8 mouse cellular contexts compared by ENCODE assay signal in the genomic region with DNA sequence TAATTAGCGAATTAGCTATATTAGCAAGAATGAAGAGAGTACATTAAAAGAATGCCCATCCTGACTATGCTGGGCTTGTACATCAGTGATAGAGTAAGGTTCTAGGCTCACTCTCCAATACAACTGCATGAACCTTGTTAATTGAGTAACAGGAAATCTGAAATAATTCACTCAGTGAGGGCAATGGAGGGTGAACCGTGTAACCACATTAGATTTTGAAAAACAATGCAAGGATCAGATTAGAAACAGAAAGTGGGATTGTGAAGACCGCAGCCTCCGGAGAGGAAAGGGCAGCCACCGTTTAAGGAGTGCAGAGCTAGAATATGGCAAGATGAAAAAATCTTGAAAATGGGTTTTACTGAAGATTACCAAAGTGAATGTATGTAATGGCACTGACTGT. TPM values are rescaled to one million over a fixed set of nuclear protein-coding genes. Genes with fewer than 3 reads are reported as not detected.
DNase-seq lines count a peak whose midpoint lies in the region; ATAC-seq and TF ChIP-seq lines count a peak whose summit lies in the region.

No protein-coding gene starts in this region.

- 54% methylated on average over 5 of the region's 5 CpGs for WGBS in heart, embryonic 16.5 days
- WGBS in limb, embryonic 11.5 days, result 82% methylated on average over 5 of the region's 5 CpGs

- no peaks in the 10 kb centered on the region for H3K27me3 ChIP-seq in heart, embryonic 16.5 days (ENCODE audit: control insufficient read depth, insufficient read depth, low read length)
- H3K27me3 ChIP-seq in limb, embryonic 11.5 days (ENCODE audit: control insufficient read depth, insufficient read depth, low read length), result no peaks in the 10 kb centered on the region

- DNase-seq in heart, adult 8-10 months (ENCODE audit: low spot score), result no peak
- peak; percentile 37 for DNase-seq in 416B (ENCODE audit: low read depth)
- DNase-seq in limb, embryonic 11.5 days (ENCODE audit: low spot score), result no peak
- DNase-seq in cerebellum, adult 11-12 months, result no peak
- no peak for DNase-seq in adrenal gland, postnatal 4 days (ENCODE audit: low spot score in 2 of 2)
- DNase-seq in adrenal gland, postnatal 25 days, result no peak

- peaks cover 17% of the 10 kb centered on the region for H3K4me1 ChIP-seq in heart, embryonic 16.5 days (ENCODE audit: control insufficient read depth, insufficient read depth, low read length)
- peaks cover 10% of the 10 kb centered on the region for H3K4me1 ChIP-seq in bone marrow macrophage, adult 2 months (ENCODE audit: control insufficient read depth, insufficient read depth, low read length)
- 0 out of 2 replicates have a peak, but pooled peaks cover 7% of the 10 kb centered on the region for H3K4me1 ChIP-seq in limb, embryonic 11.5 days (ENCODE audit: control insufficient read depth, insufficient read depth, low read length)

- TF ChIP-seq POLR2A in bone marrow macrophage, adult 2 months (IDR thresholded peaks at IDR 0.05; ENCODE audit: borderline replicate concordance, low read depth, low read length), result no peak

- H3K9ac ChIP-seq in heart, embryonic 16.5 days (ENCODE audit: low read length), result peak overlapping the region; percentile 41; the same call in 1 of the 2 replicates
- H3K9ac ChIP-seq in limb, embryonic 11.5 days (ENCODE audit: low read length), result no peak overlapping the region

- no peak for TF ChIP-seq CTCF in bone marrow macrophage, adult 2 months (IDR thresholded peaks at IDR 0.05; ENCODE audit: low read depth, low read length)

- peak overlapping the region; percentile 29 for H3K4me3 ChIP-seq in heart, embryonic 16.5 days (ENCODE audit: low read length)
- H3K4me3 ChIP-seq in bone marrow macrophage, adult 2 months (ENCODE audit: insufficient read depth, low read length), result peak overlapping the region; percentile 36
- H3K4me3 ChIP-seq in limb, embryonic 11.5 days (ENCODE audit: low read depth, low read length), result no peak overlapping the region

- H3K9me3 ChIP-seq in heart, embryonic 16.5 days (replicated peaks; ENCODE audit: control insufficient read depth, low read length), result no peaks in the 10 kb centered on the region
- no peaks in the 10 kb centered on the region for H3K9me3 ChIP-seq in limb, embryonic 11.5 days (ENCODE audit: control insufficient read depth, low read length)

- peak overlapping the region; percentile 56 for H3K4me2 ChIP-seq in heart, embryonic 16.5 days (ENCODE audit: low read depth, low read length)
- peak overlapping the region; percentile 27; the same call in 1 of the 2 replicates for H3K4me2 ChIP-seq in limb, embryonic 11.5 days (ENCODE audit: low read depth, severe bottlenecking)

- ATAC-seq in heart, embryonic 16.5 days (replicated peaks; ENCODE audit: extremely low read depth, insufficient read depth, low FRiP score), result no peak
- no peak for ATAC-seq in limb, embryonic 11.5 days (ENCODE audit: insufficient number of reproducible peaks, low FRiP score, low TSS enrichment, low read depth)

- peaks cover 7% of the 10 kb centered on the region for H3K36me3 ChIP-seq in heart, embryonic 16.5 days (ENCODE audit: control insufficient read depth, insufficient read depth)
- peaks cover 16% of the 10 kb centered on the region; the same call in 1 of the 2 replicates for H3K36me3 ChIP-seq in limb, embryonic 11.5 days (ENCODE audit: control insufficient read depth, insufficient read depth, low read length)

- peak overlapping the region; percentile 48 for H3K27ac ChIP-seq in heart, embryonic 16.5 days (ENCODE audit: low read length)
- no peak overlapping the region for H3K27ac ChIP-seq in bone marrow macrophage, adult 2 months (ENCODE audit: insufficient read depth, low read depth, low read length)
- H3K27ac ChIP-seq in limb, embryonic 11.5 days (replicated peaks; ENCODE audit: low read depth, low read length), result no peak overlapping the region

RNA-seq across cellular contexts. Expression of a gene that starts 3.3 kb away (rescaled TPM):
- polyA plus RNA-seq in heart, embryonic 16.5 days (2015; fragmentation: Nextera tagmentation; extraction: Ambion mirVana), result 61.8 and 69.6 TPM in 2 replicates
- total RNA-seq in heart, adult 8-10 months (2022), result 1 to 10 TPM in 2 of 4 experiments, under 1 TPM in 2; 0.90 to 2.7 (median 1.3) TPM
- 22.1 and 23.7 TPM in 2 replicates for polyA plus RNA-seq in bone marrow macrophage, adult 2 months (2012; ENCODE audit: insufficient read depth, insufficient read length, missing spikeins)
- polyA plus RNA-seq in limb, embryonic 11.5 days (2014; fragmentation: Nextera tagmentation; extraction: Ambion mirVana), result 213 and 220 TPM in 2 replicates
- 10 to 100 TPM; 29.0 to 32.5 TPM for total RNA-seq in adrenal gland, postnatal 4 days (2021)
- 12.6 and 14.0 TPM in 2 replicates for total RNA-seq in adrenal gland, postnatal 25 days (2021)

RNA-seq across cellular contexts. Expression of a gene that starts 36.8 kb away (rescaled TPM):
- polyA plus RNA-seq in heart, embryonic 16.5 days (2015; fragmentation: Nextera tagmentation; extraction: Ambion mirVana), result 154 and 180 TPM in 2 replicates
- 10 to 100 TPM; 10.0 to 12.2 (median 11.4) TPM for total RNA-seq in heart, adult 8-10 months (2022)
- polyA plus RNA-seq in bone marrow macrophage, adult 2 months (2012; ENCODE audit: insufficient read depth, insufficient read length, missing spikeins), result 94.1 and 100 TPM in 2 replicates
- polyA plus RNA-seq in limb, embryonic 11.5 days (2014; fragmentation: Nextera tagmentation; extraction: Ambion mirVana), result 209 and 222 TPM in 2 replicates
- 10 to 100 TPM; 65.9 to 79.6 TPM for total RNA-seq in adrenal gland, postnatal 4 days (2021)
- 42.7 and 48.5 TPM in 2 replicates for total RNA-seq in adrenal gland, postnatal 25 days (2021)

RNA-seq across cellular contexts. Expression of a gene that starts 36.9 kb away (rescaled TPM):
- polyA plus RNA-seq in heart, embryonic 16.5 days (2015; fragmentation: Nextera tagmentation; extraction: Ambion mirVana), result 9.5 and 13.4 TPM in 2 replicates
- total RNA-seq in heart, adult 8-10 months (2022), result 1 to 10 TPM; 3.9 to 8.2 (median 5.2) TPM
- polyA plus RNA-seq in bone marrow macrophage, adult 2 months (2012; ENCODE audit: insufficient read depth, insufficient read length, missing spikeins), result 10.6 and 13.6 TPM in 2 replicates
- polyA plus RNA-seq in limb, embryonic 11.5 days (2014; fragmentation: Nextera tagmentation; extraction: Ambion mirVana), result 21.4 and 22.1 TPM in 2 replicates
- 10 to 100 TPM; 22.4 to 29.5 TPM for total RNA-seq in adrenal gland, postnatal 4 days (2021)
- total RNA-seq in adrenal gland, postnatal 25 days (2021), result 17.3 and 25.4 TPM in 2 replicates
